10 mouse cellular contexts compared by ENCODE assay signal in the genomic region with DNA sequence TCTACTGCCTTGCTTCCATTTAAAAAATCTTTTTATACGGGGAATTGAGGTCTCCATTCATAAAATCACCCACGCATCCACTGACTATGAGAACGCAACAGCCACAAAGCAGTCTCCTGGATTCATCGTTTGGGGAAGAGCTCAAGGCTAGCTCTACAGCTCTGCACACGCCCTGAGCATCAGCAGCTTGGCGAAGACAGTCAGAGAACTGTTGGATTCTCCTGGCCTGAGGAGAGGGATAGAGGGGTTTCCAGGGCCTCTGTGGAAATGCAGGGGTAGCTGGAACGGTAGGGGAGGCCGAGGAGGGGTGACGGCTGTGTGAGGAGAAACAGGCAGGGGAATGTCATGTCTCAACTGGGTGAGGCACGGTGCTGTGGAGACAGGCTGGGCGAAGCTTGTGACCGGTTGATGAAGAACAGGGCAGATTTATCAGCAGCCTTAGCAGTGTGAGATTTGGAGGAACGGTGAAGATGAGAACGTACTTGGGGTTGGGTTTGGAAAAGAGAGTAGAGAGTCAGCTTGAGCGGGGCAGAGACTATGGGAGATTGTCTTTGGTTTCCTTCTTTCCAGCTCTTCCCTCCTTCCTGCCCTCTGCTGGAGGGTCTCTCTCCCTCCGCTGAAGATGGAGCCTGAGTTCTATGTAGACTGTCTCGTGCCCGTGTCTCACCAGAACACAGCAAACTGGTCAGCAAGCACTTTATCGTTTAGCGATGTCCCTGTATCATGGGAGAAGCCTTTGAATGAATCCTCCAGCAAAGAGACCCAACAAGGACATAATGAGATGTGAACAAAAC.
DNase-seq lines count a peak whose midpoint lies in the region; ATAC-seq and TF ChIP-seq lines count a peak whose summit lies in the region.
"Had no signal": no experiment of that assay in that cellular context is flagged by ENCODE, and none has a peak within 500 bp of the region (broad histone marks: within the 10 kb centered on the region; RNA-seq: fewer than 3 reads in every experiment).

No protein-coding gene starts in this region.

- DNase-seq in forebrain, embryonic 10.5 days (ENCODE audit: extremely low spot score, low spot score): no peak
- no peak for DNase-seq in kidney, postnatal 0 days (ENCODE audit: low spot score)
- no peak for DNase-seq in kidney, postnatal 10 days
- DNase-seq in MN1 (ENCODE audit: low spot score): peak; percentile 46
- no peak for DNase-seq in cerebellum, adult 8-10 months
- no peak for DNase-seq in urinary bladder, postnatal 14 days (ENCODE audit: low spot score)

- no peak overlapping the region for H3K4me2 ChIP-seq in forebrain, embryonic 12.5 days
- H3K4me2 ChIP-seq in kidney, postnatal 0 days (ENCODE audit: low read length): no peak overlapping the region
- no peak overlapping the region; the same call in 1 of the 2 replicates for H3K4me2 ChIP-seq in intestine, postnatal 0 days (replicated peaks; ENCODE audit: low read depth)

- H3K27ac ChIP-seq in forebrain, embryonic 10.5 days: peak overlapping the region; percentile 51
- H3K27ac ChIP-seq in forebrain, embryonic 12.5 days: no peak overlapping the region
- H3K27ac ChIP-seq in kidney, postnatal 0 days: no peak overlapping the region; the same call in 1 of the 2 replicates
- no peak overlapping the region for H3K27ac ChIP-seq in intestine, postnatal 0 days (ENCODE audit: low read depth, low read length)

- no peaks in the 10 kb centered on the region for H3K36me3 ChIP-seq in forebrain, embryonic 10.5 days (replicated peaks)
- H3K36me3 ChIP-seq in forebrain, embryonic 12.5 days (replicated peaks): no peaks in the 10 kb centered on the region
- no peaks in the 10 kb centered on the region for H3K36me3 ChIP-seq in kidney, postnatal 0 days (ENCODE audit: insufficient read depth, low read length)
- H3K36me3 ChIP-seq in intestine, postnatal 0 days (ENCODE audit: control insufficient read depth, insufficient read depth): no peaks in the 10 kb centered on the region
- H3K36me3 ChIP-seq: embryonic facial prominence, embryonic 12.5 days had no signal

- H3K4me3 ChIP-seq in forebrain, embryonic 10.5 days: no peak overlapping the region
- H3K4me3 ChIP-seq in forebrain, embryonic 12.5 days (replicated peaks): no peak overlapping the region
- H3K4me3 ChIP-seq in kidney, postnatal 0 days (replicated peaks; ENCODE audit: low read depth, low read length): no peak overlapping the region
- no peak overlapping the region for H3K4me3 ChIP-seq in intestine, postnatal 0 days (ENCODE audit: low read depth, low read length)
- H3K4me3 ChIP-seq: embryonic facial prominence, embryonic 12.5 days; megakaryocyte, embryonic 14.5 days had no signal

- 0 out of 2 replicates have a peak, but pooled peaks cover 2% of the 10 kb centered on the region for H3K27me3 ChIP-seq in forebrain, embryonic 10.5 days (ENCODE audit: poor library complexity, severe bottlenecking)
- 0 out of 2 replicates have a peak, but pooled peaks cover 3% of the 10 kb centered on the region for H3K27me3 ChIP-seq in forebrain, embryonic 12.5 days
- H3K27me3 ChIP-seq in kidney, postnatal 0 days (ENCODE audit: insufficient read depth, low read length): no peaks in the 10 kb centered on the region
- H3K27me3 ChIP-seq in intestine, postnatal 0 days (replicated peaks; ENCODE audit: control insufficient read depth, insufficient read depth, low read length): no peaks in the 10 kb centered on the region
- H3K27me3 ChIP-seq: embryonic facial prominence, embryonic 12.5 days had no signal

- peaks cover 31% of the 10 kb centered on the region for H3K4me1 ChIP-seq in forebrain, embryonic 10.5 days
- H3K4me1 ChIP-seq in forebrain, embryonic 12.5 days: peaks cover 17% of the 10 kb centered on the region
- no peaks in the 10 kb centered on the region; the same call in 1 of the 2 replicates for H3K4me1 ChIP-seq in kidney, postnatal 0 days (replicated peaks; ENCODE audit: insufficient read depth, low read length)
- H3K4me1 ChIP-seq in intestine, postnatal 0 days (replicated peaks; ENCODE audit: control insufficient read depth, insufficient read depth, low read length): 0 out of 2 replicates have a peak, but pooled peaks cover 4% of the 10 kb centered on the region

- H3K9ac ChIP-seq in forebrain, embryonic 12.5 days: no peak overlapping the region
- 0 out of 2 replicates have a peak overlapping the region, but pooled peaks have one; percentile 13 for H3K9ac ChIP-seq in kidney, postnatal 0 days (ENCODE audit: low read depth, low read length)
- no peak overlapping the region for H3K9ac ChIP-seq in intestine, postnatal 0 days (ENCODE audit: low read depth, low read length)
- H3K9ac ChIP-seq: embryonic facial prominence, embryonic 12.5 days had no signal

- TF ChIP-seq CTCF in kidney, postnatal 0 days (IDR thresholded peaks at IDR 0.05; ENCODE audit: low read depth): peak; percentile 46; the same call in 1 of the 2 replicates
- TF ChIP-seq CTCF in intestine, postnatal 0 days (IDR thresholded peaks at IDR 0.05; ENCODE audit: low read depth): peak; percentile 61

- 66% methylated on average over 20 of the region's 20 CpGs for whole genome bisulfite sequencing in forebrain, embryonic 10.5 days
- 67% methylated on average over 20 of the region's 20 CpGs for WGBS in forebrain, embryonic 12.5 days
- WGBS in kidney, postnatal 0 days: 59% methylated on average over 20 of the region's 20 CpGs
- 50% methylated on average over 20 of the region's 20 CpGs for WGBS in intestine, postnatal 0 days

- no peaks in the 10 kb centered on the region for H3K9me3 ChIP-seq in forebrain, embryonic 10.5 days
- no peaks in the 10 kb centered on the region for H3K9me3 ChIP-seq in forebrain, embryonic 12.5 days
- H3K9me3 ChIP-seq in kidney, postnatal 0 days (replicated peaks; ENCODE audit: low read length): no peaks in the 10 kb centered on the region
- no peaks in the 10 kb centered on the region for H3K9me3 ChIP-seq in intestine, postnatal 0 days (ENCODE audit: control insufficient read depth)
- H3K9me3 ChIP-seq: embryonic facial prominence, embryonic 12.5 days had no signal

- ATAC-seq in forebrain, embryonic 12.5 days (ENCODE audit: low FRiP score): no peak; the same call in 1 of the 2 replicates
- ATAC-seq in kidney, postnatal 0 days (replicated peaks; ENCODE audit: low FRiP score, low read depth): no peak
- ATAC-seq in intestine, postnatal 0 days: no peak
